Mouse (Mus musculus) kidney, adult 10 weeks (tissue): ENCODE results near the gene Olfr721-ps1. TPM values are rescaled to one million over a fixed set of nuclear protein-coding genes. Genes with fewer than 3 reads are reported as not detected.

Source experiments
- polyA plus RNA-seq: library from polyadenylated mRNA; stranded (reverse); fragments of 350-450 nt; fragmentation: Illumina TruSeq; extraction: RNeasy Lipid Tissue Mini Kit (QIAGEN cat#74804); gene quantifications from one replicate; pipeline ENCODE4 v1.2.3, GENCODE M21; 2014; ENCODE audit warnings: low read depth, low replicate concordance

Olfr721-ps1 gene
- not detected for polyA plus RNA-seq

GRCm38 (mm10) chr14:14400998-14401397 lies at the start of gene Olfr721-ps1:
TSS of gene Olfr721-ps1 (plus strand) at chr14:14401298.

Other genes with a start within 250 kb of the Olfr721-ps1 start
- not detected for gene Olfr720, start 214.5 kb upstream of the Olfr721-ps1 start, polyA plus RNA-seq
- not detected for gene Olfr31, start 78.5 kb upstream of the Olfr721-ps1 start, polyA plus RNA-seq
- gene Il3ra, start 55.0 kb upstream of the Olfr721-ps1 start, polyA plus RNA-seq: not detected